Mouse (Mus musculus): ENCODE measurements around the gene Msto1. TPM values are rescaled to one million over a fixed set of nuclear protein-coding genes. Genes with fewer than 3 reads are reported as not detected.
"Not testable (repeated sequence)": the region's sequence is repeated elsewhere in the genome, so short reads cannot be mapped to it uniquely, and the experiment has no call there.

The Msto1 gene
- polyA plus RNA-seq, 1 experiment from 2014 or later = 12.0 TPM

GRCm38 (mm10) chr3:88904803-88905202 is 9.0 kb downstream of the Msto1 start:
- ATAC-seq (ENCODE audit: insufficient read depth) = no peak
- H3K27me3 ChIP-seq = no peaks in the 10 kb centered on the region
- no peak overlapping the region for H3K27ac ChIP-seq (replicated peaks)
- no peak overlapping the region for H3K4me2 ChIP-seq
- H3K9ac ChIP-seq = no peak overlapping the region
- 76% methylated on average over 3 of the region's 3 CpGs for WGBS (ENCODE audit: insufficient replicate concordance)
- no peaks in the 10 kb centered on the region for H3K9me3 ChIP-seq (replicated peaks)
- H3K36me3 ChIP-seq (replicated peaks) = peaks cover 87% of the 10 kb centered on the region
- no peak overlapping the region for H3K4me3 ChIP-seq (replicated peaks)
- no peaks in the 10 kb centered on the region for H3K4me1 ChIP-seq (replicated peaks)

- H3K4me2 ChIP-seq; H3K9ac ChIP-seq; H3K4me3 ChIP-seq (replicated peaks); H3K27me3 ChIP-seq; H3K9me3 ChIP-seq (replicated peaks); H3K27ac ChIP-seq (replicated peaks); ATAC-seq (ENCODE audit: insufficient read depth); H3K4me1 ChIP-seq (replicated peaks): not testable (repeated sequence)
- peaks cover 23% of the 10 kb centered on the region for H3K36me3 ChIP-seq (replicated peaks)
- WGBS (ENCODE audit: insufficient replicate concordance) = 84% methylated on average over 7 of the region's 7 CpGs
These were observed 20.8 kb downstream of the Msto1 start for GRCm38 (mm10) chr3:88893011-88893410.

GRCm38 (mm10) chr3:88882536-88882935 is 31.3 kb downstream of the Msto1 start:
- not testable (repeated sequence) for H3K9me3 ChIP-seq (replicated peaks); H3K4me1 ChIP-seq (replicated peaks); H3K4me3 ChIP-seq (replicated peaks); ATAC-seq (ENCODE audit: insufficient read depth); H3K4me2 ChIP-seq; H3K36me3 ChIP-seq (replicated peaks); H3K27ac ChIP-seq (replicated peaks); H3K27me3 ChIP-seq; H3K9ac ChIP-seq
- WGBS (ENCODE audit: insufficient replicate concordance) = 89% methylated on average over 4 of the region's 4 CpGs

- H3K36me3 ChIP-seq (replicated peaks) = peaks cover 25% of the 10 kb centered on the region
- not testable (repeated sequence) for ATAC-seq (ENCODE audit: insufficient read depth); H3K4me1 ChIP-seq (replicated peaks); H3K27me3 ChIP-seq; H3K9ac ChIP-seq; H3K4me3 ChIP-seq (replicated peaks); H3K9me3 ChIP-seq (replicated peaks); H3K27ac ChIP-seq (replicated peaks); H3K4me2 ChIP-seq
- 95% methylated on average over 3 of the region's 4 CpGs for WGBS (ENCODE audit: insufficient replicate concordance)
These were observed 45.4 kb downstream of the Msto1 start for GRCm38 (mm10) chr3:88868449-88868848.

- WGBS (ENCODE audit: insufficient replicate concordance) = no CpG with 5 or more reads among the region's 8 CpGs
- H3K27ac ChIP-seq (replicated peaks); ATAC-seq (ENCODE audit: insufficient read depth); H3K27me3 ChIP-seq; H3K4me1 ChIP-seq (replicated peaks); H3K4me2 ChIP-seq; H3K4me3 ChIP-seq (replicated peaks); H3K9ac ChIP-seq; H3K9me3 ChIP-seq (replicated peaks): not testable (repeated sequence)
- peaks cover 36% of the 10 kb centered on the region for H3K36me3 ChIP-seq (replicated peaks)
These were observed 46.6 kb downstream of the Msto1 start for GRCm38 (mm10) chr3:88867177-88867576.

- WGBS (ENCODE audit: insufficient replicate concordance) = no CpG with 5 or more reads among the region's 3 CpGs
- H3K4me1 ChIP-seq (replicated peaks); H3K9ac ChIP-seq; H3K4me3 ChIP-seq (replicated peaks); H3K4me2 ChIP-seq; H3K27ac ChIP-seq (replicated peaks); H3K9me3 ChIP-seq (replicated peaks); H3K27me3 ChIP-seq; ATAC-seq (ENCODE audit: insufficient read depth): not testable (repeated sequence)
- peaks cover 40% of the 10 kb centered on the region for H3K36me3 ChIP-seq (replicated peaks)
These were observed 47.1 kb downstream of the Msto1 start for GRCm38 (mm10) chr3:88866735-88867134.

- ATAC-seq (ENCODE audit: insufficient read depth) = no peak
- H3K4me2 ChIP-seq = no peak overlapping the region
- H3K9ac ChIP-seq = no peak overlapping the region
- no peaks in the 10 kb centered on the region for H3K9me3 ChIP-seq (replicated peaks)
- no peaks in the 10 kb centered on the region for H3K27me3 ChIP-seq
- H3K36me3 ChIP-seq (replicated peaks) = peaks cover 79% of the 10 kb centered on the region
- no peak overlapping the region for H3K4me3 ChIP-seq (replicated peaks)
- WGBS (ENCODE audit: insufficient replicate concordance) = 71% methylated on average over 3 of the region's 3 CpGs
- no peak overlapping the region for H3K27ac ChIP-seq (replicated peaks)
- H3K4me1 ChIP-seq (replicated peaks) = no peaks in the 10 kb centered on the region
These were observed 51.7 kb downstream of the Msto1 start for GRCm38 (mm10) chr3:88862129-88862528.

GRCm38 (mm10) chr3:88855837-88856236 is 58.0 kb downstream of the Msto1 start:
- H3K4me2 ChIP-seq = no peak overlapping the region
- H3K36me3 ChIP-seq (replicated peaks) = peaks cover 69% of the 10 kb centered on the region
- H3K9ac ChIP-seq = no peak overlapping the region
- no peak for ATAC-seq (ENCODE audit: insufficient read depth)
- H3K27me3 ChIP-seq = no peaks in the 10 kb centered on the region
- no peak overlapping the region for H3K4me3 ChIP-seq (replicated peaks)
- no peak overlapping the region for H3K27ac ChIP-seq (replicated peaks)
- WGBS (ENCODE audit: insufficient replicate concordance) = 75% methylated on average over 6 of the region's 6 CpGs
- H3K4me1 ChIP-seq (replicated peaks) = no peaks in the 10 kb centered on the region
- H3K9me3 ChIP-seq (replicated peaks) = no peaks in the 10 kb centered on the region

Other genes starting within 250 kb of the Msto1 start
- gene Khdc4, start 228.2 kb downstream of the Msto1 start, polyA plus RNA-seq (2015; fragmentation: Nextera tagmentation; extraction: Ambion mirVana) = 23.9 and 26.6 TPM in 2 replicates
- 32.3 and 34.8 TPM in 2 replicates for gene Rit1, start 197.2 kb downstream of the Msto1 start, polyA plus RNA-seq (2015; fragmentation: Nextera tagmentation; extraction: Ambion mirVana)
- gene Syt11, start 138.8 kb downstream of the Msto1 start, polyA plus RNA-seq (2015; fragmentation: Nextera tagmentation; extraction: Ambion mirVana) = 0.73 and 1.3 TPM in 2 replicates
- gene Gon4l, start 78.8 kb downstream of the Msto1 start, polyA plus RNA-seq (2015; fragmentation: Nextera tagmentation; extraction: Ambion mirVana) = 2.7 and 3.3 TPM in 2 replicates
- 4.8 and 5.2 TPM in 2 replicates for gene Ash1l, start 36.6 kb upstream of the Msto1 start, polyA plus RNA-seq (2015; fragmentation: Nextera tagmentation; extraction: Ambion mirVana)
- gene Dap3, start 37.2 kb upstream of the Msto1 start, polyA plus RNA-seq (2015; fragmentation: Nextera tagmentation; extraction: Ambion mirVana) = 84.3 and 88.9 TPM in 2 replicates
- gene Rusc1, start 179.3 kb upstream of the Msto1 start, polyA plus RNA-seq (2015; fragmentation: Nextera tagmentation; extraction: Ambion mirVana) = 3.0 and 4.0 TPM in 2 replicates
- not detected in 2 replicates for gene Gm43738, start 187.1 kb upstream of the Msto1 start, polyA plus RNA-seq (2015; fragmentation: Nextera tagmentation; extraction: Ambion mirVana)
- 339 and 359 TPM in 2 replicates for gene Fdps, start 188.0 kb upstream of the Msto1 start, polyA plus RNA-seq (2015; fragmentation: Nextera tagmentation; extraction: Ambion mirVana)
- gene Pklr, start 222.1 kb upstream of the Msto1 start, polyA plus RNA-seq (2015; fragmentation: Nextera tagmentation; extraction: Ambion mirVana) = 102 and 104 TPM in 2 replicates
- 0.43 and 0.45 TPM in 2 replicates for gene Hcn3, start 246.2 kb upstream of the Msto1 start, polyA plus RNA-seq (2015; fragmentation: Nextera tagmentation; extraction: Ambion mirVana)

Measured in liver, embryonic 15.5 days (tissue).